In genomic region chr13:44167186-44167585, GRCm38 (mm10) we compare ENCODE assay signal across 10 mouse cellular contexts.
DNase-seq lines count a peak whose midpoint lies in the region; ATAC-seq and TF ChIP-seq lines count a peak whose summit lies in the region.
"Had no signal": no experiment of that assay in that cellular context is flagged by ENCODE, and none has a peak within 500 bp of the region (broad histone marks: within the 10 kb centered on the region; RNA-seq: fewer than 3 reads in every experiment).

No protein-coding gene starts in this region.

- H3K4me2 ChIP-seq in lung, postnatal 0 days (replicated peaks; ENCODE audit: low read depth, low read length), result no peak overlapping the region
- H3K4me2 ChIP-seq in heart, embryonic 14.5 days (ENCODE audit: low read length), result peak overlapping the region; percentile 23
- H3K4me2 ChIP-seq in hindbrain, embryonic 12.5 days (replicated peaks), result no peak overlapping the region

- TF ChIP-seq EP300 in lung, postnatal 0 days (IDR thresholded peaks at IDR 0.05), result no peak

- H3K9me3 ChIP-seq in lung, postnatal 0 days (ENCODE audit: low read length), result no peaks in the 10 kb centered on the region
- no peaks in the 10 kb centered on the region for H3K9me3 ChIP-seq in heart, embryonic 14.5 days (ENCODE audit: control insufficient read depth, low read length)
- H3K9me3 ChIP-seq in hindbrain, embryonic 12.5 days (replicated peaks), result no peaks in the 10 kb centered on the region

- TF ChIP-seq CTCF in lung, postnatal 0 days (IDR thresholded peaks at IDR 0.05), result no peak

- 42% methylated on average over 9 of the region's 9 CpGs for WGBS in lung, postnatal 0 days
- 28% methylated on average over 9 of the region's 9 CpGs for WGBS in heart, embryonic 14.5 days
- 64% methylated on average over 9 of the region's 9 CpGs for WGBS in hindbrain, embryonic 12.5 days

- no peaks in the 10 kb centered on the region for H3K27me3 ChIP-seq in lung, postnatal 0 days (replicated peaks; ENCODE audit: insufficient read depth, low read length)
- H3K27me3 ChIP-seq in heart, embryonic 14.5 days (ENCODE audit: control insufficient read depth, insufficient read depth, low read length), result no peaks in the 10 kb centered on the region
- 0 out of 2 replicates have a peak, but pooled peaks cover 3% of the 10 kb centered on the region for H3K27me3 ChIP-seq in hindbrain, embryonic 12.5 days

- no peaks in the 10 kb centered on the region for H3K36me3 ChIP-seq in lung, postnatal 0 days (ENCODE audit: insufficient read depth, low read length)
- H3K36me3 ChIP-seq in heart, embryonic 14.5 days (ENCODE audit: control insufficient read depth, insufficient read depth, low read length), result no peaks in the 10 kb centered on the region
- H3K36me3 ChIP-seq in hindbrain, embryonic 12.5 days, result no peaks in the 10 kb centered on the region

- DNase-seq in frontal cortex, postnatal 36 days (ENCODE audit: low spot score in 2 of 2), result peak; percentile 2 to 16
- DNase-seq in frontal cortex, postnatal 14 days (ENCODE audit: low spot score in 2 of 2), result no peak
- peak; percentile 25 for DNase-seq in lung, postnatal 0 days (ENCODE audit: low spot score)
- DNase-seq in lung, adult 18-20 months, result no peak
- peak; percentile 21 for DNase-seq in mesoderm, embryonic 11.5 days (ENCODE audit: low read depth, low spot score)
- no peak for DNase-seq in gastrocnemius, postnatal 36 days
- DNase-seq: kidney, postnatal 25 days; liver, postnatal 0 days had no signal

- H3K9ac ChIP-seq in lung, postnatal 0 days (replicated peaks; ENCODE audit: low read depth), result no peak overlapping the region
- H3K9ac ChIP-seq in heart, embryonic 14.5 days (ENCODE audit: low read length), result no peak overlapping the region
- H3K9ac ChIP-seq in hindbrain, embryonic 12.5 days, result no peak overlapping the region
- H3K9ac ChIP-seq: liver, postnatal 0 days had no signal

- intact Hi-C loops in gastrocnemius, postnatal 36 days (cut with DNase I), result no loop called here

- H3K4me3 ChIP-seq in lung, postnatal 0 days (ENCODE audit: low read depth, low read length), result no peak overlapping the region
- no peak overlapping the region for H3K4me3 ChIP-seq in heart, embryonic 14.5 days (ENCODE audit: control insufficient read depth in 1 of 2, insufficient read depth in 1 of 2, low read depth in 1 of 2, low read length in 2 of 2)
- no peak overlapping the region for H3K4me3 ChIP-seq in hindbrain, embryonic 12.5 days

- H3K4me1 ChIP-seq in lung, postnatal 0 days (ENCODE audit: insufficient read depth, low read depth, low read length), result no peaks in the 10 kb centered on the region
- H3K4me1 ChIP-seq in heart, embryonic 14.5 days (ENCODE audit: control insufficient read depth in 2 of 2, insufficient read depth in 2 of 2, low read length in 2 of 2), result peaks cover 7 to 12% of the 10 kb centered on the region in 2 experiments; a peak in 3 of 4 replicates
- no peaks in the 10 kb centered on the region for H3K4me1 ChIP-seq in hindbrain, embryonic 12.5 days

- ATAC-seq in lung, postnatal 0 days, result no peak
- ATAC-seq in heart, embryonic 14.5 days (ENCODE audit: insufficient number of reproducible peaks, insufficient read depth, low FRiP score, low read depth), result no peak
- no peak for ATAC-seq in hindbrain, embryonic 12.5 days (ENCODE audit: low FRiP score)
- ATAC-seq: liver, postnatal 0 days had no signal

- no peak overlapping the region for H3K27ac ChIP-seq in lung, postnatal 0 days (ENCODE audit: low read length)
- no peak overlapping the region for H3K27ac ChIP-seq in heart, embryonic 14.5 days (replicated peaks in 1 of 2; ENCODE audit: control insufficient read depth in 1 of 2, insufficient read depth in 1 of 2, low read depth in 2 of 2, low read length in 2 of 2)
- H3K27ac ChIP-seq in hindbrain, embryonic 12.5 days, result no peak overlapping the region

Comparison
In these comparisons a context has a peak if more than half of its experiments do, and no peak if none do; other contexts are left out.
1. DNase-seq: peak in frontal cortex, postnatal 36 days (2 of 2), lung, postnatal 0 days (single experiment) and mesoderm, embryonic 11.5 days (single experiment); none in frontal cortex, postnatal 14 days (0 of 2), lung, adult 18-20 months (0 of 2) and gastrocnemius, postnatal 36 days (0 of 2).